Mouse (Mus musculus) cortical plate, adult 2 months (tissue): Measurements from ENCODE around the gene Zfr. TPM values are rescaled to one million over a fixed set of nuclear protein-coding genes. Genes with fewer than 3 reads are reported as not detected.

ENCODE experiments used
- H3K27ac ChIP-seq: fragments of 200-500 bp; 2 replicates; pipeline ENCODE4 v1.5.1; 2012; ENCODE audit warnings: low read length, control low read depth, inconsistent platforms; ENCODE audit not compliant: insufficient read depth
- H3K4me1 ChIP-seq: fragments of 200-500 bp; 2 replicates; pipeline ENCODE4 v1.6.1; 2011; ENCODE audit warnings: low read length; ENCODE audit not compliant: control insufficient read depth, insufficient read depth
- H3K4me3 ChIP-seq: fragments of 200-500 bp; 2 replicates; pipeline ENCODE4 v1.5.1; 2011; ENCODE audit warnings: mild to moderate bottlenecking, low read length, control low read depth; ENCODE audit not compliant: insufficient read depth
- CTCF ChIP-seq: fragments of 200-500 bp; IDR thresholded peaks from 2 replicates; pipeline ENCODE4 v1.5.1; 2011; ENCODE audit warnings: mild to moderate bottlenecking, control low read depth, low read length; ENCODE audit not compliant: insufficient read depth; ENCODE audit errors: extremely low read depth
- POLR2A ChIP-seq: fragments of 200-500 bp; IDR thresholded peaks from 2 replicates; pipeline ENCODE4 v1.6.1; 2011; ENCODE audit warnings: mild to moderate bottlenecking, low read length, control low read depth; ENCODE audit not compliant: insufficient read depth; ENCODE audit errors: extremely low read depth
- polyA plus RNA-seq: library from polyadenylated mRNA; depleted of rRNA; stranded (reverse); fragments of >200 nt; gene quantifications from 2 replicates; pipeline ENCODE4 v1.2.3, GENCODE M21; 2012; rRNA removed

Gene Zfr
- 147 and 149 TPM in 2 replicates for polyA plus RNA-seq

- TF ChIP-seq POLR2A (peak; percentile 81), CTCF (no peak)
- Histone ChIP-seq H3K4me3 (peak within 1 kb of the TSS; percentile 81), H3K27ac (peak within 1 kb of the TSS; percentile 98), H3K4me1 (peaks cover 6% of the 10 kb centered on the region; the same call in 1 of the 2 replicates)
Measured at GRCm38 (mm10) chr15:12117242-12118092, at the start of gene Zfr. Gene Zfr (plus strand): TSS chr15:12117831.

- Histone ChIP-seq H3K4me3 (no peak overlapping the region), H3K27ac (no peak overlapping the region), H3K4me1 (peaks cover 4% of the 10 kb centered on the region; the same call in 1 of the 2 replicates)
- TF ChIP-seq POLR2A (no peak), CTCF (no peak)
Measured at GRCm38 (mm10) chr15:12067971-12068370, 49.7 kb upstream of the Zfr start.

GRCm38 (mm10) chr15:12068395-12069218 is 49.0 kb upstream of the Zfr start:
- no peak overlapping the region for H3K27ac ChIP-seq
- peaks cover 4% of the 10 kb centered on the region; the same call in 1 of the 2 replicates for H3K4me1 ChIP-seq
- no peak overlapping the region for H3K4me3 ChIP-seq
- TF ChIP-seq POLR2A (no peak), CTCF (no peak)

GRCm38 (mm10) chr15:12072709-12073336 is 44.8 kb upstream of the Zfr start:
- H3K4me1 ChIP-seq = no peaks in the 10 kb centered on the region
- no peak overlapping the region for H3K27ac ChIP-seq
- H3K4me3 ChIP-seq = no peak overlapping the region
- TF ChIP-seq CTCF = no peak
- TF ChIP-seq POLR2A = no peak

GRCm38 (mm10) chr15:12074426-12074825 is 43.2 kb upstream of the Zfr start:
- Histone ChIP-seq H3K4me3 (no peak overlapping the region), H3K4me1 (no peaks in the 10 kb centered on the region), H3K27ac (no peak overlapping the region)
- TF ChIP-seq CTCF (no peak), POLR2A (no peak)

- H3K4me1 ChIP-seq = peaks cover 4% of the 10 kb centered on the region; the same call in 1 of the 2 replicates
- H3K27ac ChIP-seq = no peak overlapping the region; the same call in 1 of the 2 replicates
- TF ChIP-seq POLR2A (no peak), CTCF (no peak)
- H3K4me3 ChIP-seq = no peak overlapping the region
Measured at GRCm38 (mm10) chr15:12082344-12082743, 35.3 kb upstream of the Zfr start.

- no peak overlapping the region for H3K4me3 ChIP-seq
- H3K27ac ChIP-seq = no peak overlapping the region
- TF ChIP-seq CTCF = no peak
- TF ChIP-seq POLR2A = no peak
- peaks cover 4% of the 10 kb centered on the region; the same call in 1 of the 2 replicates for H3K4me1 ChIP-seq
Measured at GRCm38 (mm10) chr15:12084164-12084563, 33.5 kb upstream of the Zfr start.

- TF ChIP-seq POLR2A = no peak
- peak; percentile 67 for TF ChIP-seq CTCF
- Histone ChIP-seq H3K27ac (no peak overlapping the region), H3K4me1 (peaks cover 4% of the 10 kb centered on the region; the same call in 1 of the 2 replicates), H3K4me3 (no peak overlapping the region)
Measured at GRCm38 (mm10) chr15:12084859-12085258, 32.8 kb upstream of the Zfr start.

- H3K4me3 ChIP-seq = no peak overlapping the region
- H3K4me1 ChIP-seq = peaks cover 4% of the 10 kb centered on the region; the same call in 1 of the 2 replicates
- no peak for TF ChIP-seq CTCF
- no peak for TF ChIP-seq POLR2A
- no peak overlapping the region for H3K27ac ChIP-seq
Measured at GRCm38 (mm10) chr15:12087634-12088033, 30.0 kb upstream of the Zfr start.
